8 mouse cellular contexts compared by ENCODE assay signal in genomic region chr5:76974207-76974553, GRCm38 (mm10). TPM values are rescaled to one million over a fixed set of nuclear protein-coding genes. Genes with fewer than 3 reads are reported as not detected.
DNase-seq lines count a peak whose midpoint lies in the region; ATAC-seq and TF ChIP-seq lines count a peak whose summit lies in the region.

No protein-coding gene starts in this region.

- no peaks in the 10 kb centered on the region for H3K9me3 ChIP-seq in heart, postnatal 0 days (replicated peaks; ENCODE audit: control insufficient read depth, low read length)
- no peaks in the 10 kb centered on the region for H3K9me3 ChIP-seq in hindbrain, embryonic 12.5 days (replicated peaks)
- H3K9me3 ChIP-seq in midbrain, embryonic 10.5 days (replicated peaks), result no peaks in the 10 kb centered on the region

- H3K4me3 ChIP-seq in heart, postnatal 0 days (ENCODE audit: low read depth, low read length), result peak overlapping the region; percentile 89
- H3K4me3 ChIP-seq in hindbrain, embryonic 12.5 days, result peak overlapping the region; percentile 86
- peak overlapping the region; percentile 73 for H3K4me3 ChIP-seq in midbrain, embryonic 10.5 days

- DNase-seq in heart, postnatal 0 days (ENCODE audit: low spot score), result no peak
- DNase-seq in heart, adult 8-10 months (ENCODE audit: low spot score), result no peak
- no peak for DNase-seq in midbrain, embryonic 10.5 days (ENCODE audit: low spot score)
- DNase-seq in urinary bladder, postnatal 14 days (ENCODE audit: low spot score), result no peak
- DNase-seq in cerebellum, adult 9-10 months, result no peak
- no peak for DNase-seq in cerebellum, postnatal 14 days

- no peak for TF ChIP-seq CTCF in heart, postnatal 0 days (IDR thresholded peaks at IDR 0.05; ENCODE audit: low read depth)

- H3K4me1 ChIP-seq in heart, postnatal 0 days (ENCODE audit: control insufficient read depth, insufficient read depth), result peaks cover 11% of the 10 kb centered on the region
- peaks cover 16% of the 10 kb centered on the region for H3K4me1 ChIP-seq in hindbrain, embryonic 12.5 days
- H3K4me1 ChIP-seq in midbrain, embryonic 10.5 days, result peaks cover 18% of the 10 kb centered on the region

- ATAC-seq in heart, postnatal 0 days (ENCODE audit: insufficient read depth, low read depth), result no peak
- ATAC-seq in activated CD4-positive, CD25-positive, alpha-beta regulatory T cell, adult 4 months, result peak; percentile 8
- ATAC-seq in hindbrain, embryonic 12.5 days (ENCODE audit: low FRiP score), result no peak; the same call in 1 of the 2 replicates

- no peak for TF ChIP-seq EP300 in heart, postnatal 0 days (IDR thresholded peaks at IDR 0.05; ENCODE audit: low read depth)

- peak overlapping the region; percentile 93 for H3K4me2 ChIP-seq in heart, postnatal 0 days (ENCODE audit: low read depth, low read length)
- H3K4me2 ChIP-seq in hindbrain, embryonic 12.5 days (replicated peaks), result peak overlapping the region; percentile 92

- WGBS in heart, postnatal 0 days, result 1% methylated on average over 17 of the region's 17 CpGs
- 5% methylated on average over 17 of the region's 17 CpGs for WGBS in hindbrain, embryonic 12.5 days
- WGBS in midbrain, embryonic 10.5 days, result 5% methylated on average over 17 of the region's 17 CpGs

- H3K36me3 ChIP-seq in heart, postnatal 0 days (replicated peaks; ENCODE audit: control insufficient read depth, insufficient read depth, low read length), result peaks cover 38% of the 10 kb centered on the region
- H3K36me3 ChIP-seq in hindbrain, embryonic 12.5 days, result peaks cover 26% of the 10 kb centered on the region
- H3K36me3 ChIP-seq in midbrain, embryonic 10.5 days, result peaks cover 55% of the 10 kb centered on the region

- peak overlapping the region; percentile 87 for H3K9ac ChIP-seq in heart, postnatal 0 days (replicated peaks; ENCODE audit: low read depth, low read length)
- H3K9ac ChIP-seq in hindbrain, embryonic 12.5 days, result peak overlapping the region; percentile 69

- H3K27ac ChIP-seq in heart, postnatal 0 days (ENCODE audit: low read depth), result peak overlapping the region; percentile 94; the same call in 1 of the 2 replicates
- H3K27ac ChIP-seq in hindbrain, embryonic 12.5 days, result peak overlapping the region; percentile 84; the same call in 1 of the 2 replicates
- peak overlapping the region; percentile 89 for H3K27ac ChIP-seq in midbrain, embryonic 10.5 days (replicated peaks)

- no peaks in the 10 kb centered on the region for H3K27me3 ChIP-seq in heart, postnatal 0 days (ENCODE audit: control insufficient read depth, insufficient read depth, low read length)
- H3K27me3 ChIP-seq in hindbrain, embryonic 12.5 days, result no peaks in the 10 kb centered on the region
- H3K27me3 ChIP-seq in midbrain, embryonic 10.5 days (ENCODE audit: low read depth, poor library complexity, severe bottlenecking), result no peaks in the 10 kb centered on the region

RNA-seq across cellular contexts. Expression of gene Srp72, which starts 0.3 kb away (rescaled TPM):
- total RNA-seq in heart, postnatal 0 days (2014; rRNA removed; ENCODE audit: low replicate concordance), result 21.8 and 37.8 TPM in 2 replicates
- polyA plus RNA-seq in heart, postnatal 0 days (2015; fragmentation: Nextera tagmentation; extraction: Ambion mirVana), result 32.2 and 36.3 TPM in 2 replicates
- 10 to 100 TPM; 45.0 to 54.1 (median 49.1) TPM for total RNA-seq in heart, adult 8-10 months (2022)
- 100 to 1,000 TPM; 123 to 144 TPM for polyA plus RNA-seq in activated CD4-positive, CD25-positive, alpha-beta regulatory T cell, adult 4 months (2017; shearing (Covaris generic))
- 76.0 and 79.9 TPM in 2 replicates for polyA plus RNA-seq in hindbrain, embryonic 12.5 days (2016; fragmentation: Nextera tagmentation; extraction: Ambion mirVana)
- polyA plus RNA-seq in midbrain, embryonic 10.5 days (2016; fragmentation: Nextera tagmentation; extraction: Ambion mirVana), result 78.5 and 81.2 TPM in 2 replicates

RNA-seq across cellular contexts. Expression of gene Ppat, which starts 22.8 kb away (rescaled TPM):
- 15.7 and 16.2 TPM in 2 replicates for total RNA-seq in heart, postnatal 0 days (2014; rRNA removed; ENCODE audit: low replicate concordance)
- polyA plus RNA-seq in heart, postnatal 0 days (2015; fragmentation: Nextera tagmentation; extraction: Ambion mirVana), result 20.2 and 24.2 TPM in 2 replicates
- 10 to 100 TPM; 12.7 to 20.9 (median 17.6) TPM for total RNA-seq in heart, adult 8-10 months (2022)
- polyA plus RNA-seq in activated CD4-positive, CD25-positive, alpha-beta regulatory T cell, adult 4 months (2017; shearing (Covaris generic)), result 10 to 100 TPM; 27.9 to 35.6 TPM
- 21.1 and 21.3 TPM in 2 replicates for polyA plus RNA-seq in hindbrain, embryonic 12.5 days (2016; fragmentation: Nextera tagmentation; extraction: Ambion mirVana)
- polyA plus RNA-seq in midbrain, embryonic 10.5 days (2016; fragmentation: Nextera tagmentation; extraction: Ambion mirVana), result 46.1 and 58.0 TPM in 2 replicates

RNA-seq across cellular contexts. Expression of gene Paics, which starts 23.1 kb away (rescaled TPM):
- total RNA-seq in heart, postnatal 0 days (2014; rRNA removed; ENCODE audit: low replicate concordance), result 173 and 191 TPM in 2 replicates
- 168 and 171 TPM in 2 replicates for polyA plus RNA-seq in heart, postnatal 0 days (2015; fragmentation: Nextera tagmentation; extraction: Ambion mirVana)
- total RNA-seq in heart, adult 8-10 months (2022), result 100 to 1,000 TPM; 149 to 170 (median 159) TPM
- 100 to 1,000 TPM; 185 to 199 TPM for polyA plus RNA-seq in activated CD4-positive, CD25-positive, alpha-beta regulatory T cell, adult 4 months (2017; shearing (Covaris generic))
- polyA plus RNA-seq in hindbrain, embryonic 12.5 days (2016; fragmentation: Nextera tagmentation; extraction: Ambion mirVana), result 230 and 240 TPM in 2 replicates
- polyA plus RNA-seq in midbrain, embryonic 10.5 days (2016; fragmentation: Nextera tagmentation; extraction: Ambion mirVana), result 444 and 484 TPM in 2 replicates

RNA-seq across cellular contexts. Expression of gene Arl9, which starts 29.7 kb away (rescaled TPM):
- total RNA-seq in heart, postnatal 0 days (2014; rRNA removed; ENCODE audit: low replicate concordance), result not detected in 2 replicates
- polyA plus RNA-seq in heart, postnatal 0 days (2015; fragmentation: Nextera tagmentation; extraction: Ambion mirVana), result not detected in 2 replicates
- not detected for total RNA-seq in heart, adult 8-10 months (2022)
- polyA plus RNA-seq in activated CD4-positive, CD25-positive, alpha-beta regulatory T cell, adult 4 months (2017; shearing (Covaris generic)), result not detected
- polyA plus RNA-seq in hindbrain, embryonic 12.5 days (2016; fragmentation: Nextera tagmentation; extraction: Ambion mirVana), result 0.59 TPM in 1 of 2 replicates, not detected in the other
- not detected in 2 replicates for polyA plus RNA-seq in midbrain, embryonic 10.5 days (2016; fragmentation: Nextera tagmentation; extraction: Ambion mirVana)

RNA-seq across cellular contexts. Expression of gene Thegl, which starts 41.6 kb away (rescaled TPM):
- total RNA-seq in heart, postnatal 0 days (2014; rRNA removed; ENCODE audit: low replicate concordance), result not detected in 2 replicates
- polyA plus RNA-seq in heart, postnatal 0 days (2015; fragmentation: Nextera tagmentation; extraction: Ambion mirVana), result not detected in 2 replicates
- not detected for total RNA-seq in heart, adult 8-10 months (2022)
- not detected for polyA plus RNA-seq in activated CD4-positive, CD25-positive, alpha-beta regulatory T cell, adult 4 months (2017; shearing (Covaris generic))
- polyA plus RNA-seq in hindbrain, embryonic 12.5 days (2016; fragmentation: Nextera tagmentation; extraction: Ambion mirVana), result 0.32 and 0.36 TPM in 2 replicates
- 0.12 TPM in 1 of 2 replicates, not detected in the other for polyA plus RNA-seq in midbrain, embryonic 10.5 days (2016; fragmentation: Nextera tagmentation; extraction: Ambion mirVana)
